Mouse (Mus musculus) kidney, postnatal 36 days (tissue): ENCODE results near the gene Ptchd4.
A peak's percentile ranks its signal among the peaks of the same experiment; 100 is the strongest.

Experiments
- DNase-seq, 2 experiments: peaks; one replicate each; pipeline ENCODE4 v3.0.0; 2021 to 2022; ENCODE audit warnings: mixed read lengths in 2 of 2

Ptchd4 gene

GRCm38 (mm10) chr17:42430380-42430779 is 114.6 kb downstream of the Ptchd4 start:
- no peak for DNase-seq

DNA sequence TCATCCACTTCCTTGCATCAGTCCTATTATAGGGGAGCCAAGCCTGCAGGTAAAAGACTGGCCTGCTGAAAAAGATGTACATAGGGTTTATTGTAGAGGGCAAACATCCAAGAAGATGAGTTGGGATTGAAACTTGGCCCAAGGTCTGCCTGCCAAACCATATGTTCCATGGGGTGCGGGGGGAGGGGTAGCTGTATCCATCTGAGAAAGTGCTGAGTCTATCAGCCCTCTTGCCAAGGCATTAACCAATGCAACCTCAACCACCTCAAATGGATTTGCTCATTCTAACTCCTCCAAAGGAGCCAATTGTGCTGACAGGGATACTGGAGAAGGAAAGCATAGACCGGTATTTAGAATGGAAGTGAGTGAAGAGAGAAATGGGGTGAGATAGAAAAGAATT is 136.5 kb downstream of the Ptchd4 start:
- no peak for DNase-seq

- DNase-seq, result peak; percentile 14 to 32
Measured at GRCm38 (mm10) chr17:42456441-42456840, 140.7 kb downstream of the Ptchd4 start.

DNA sequence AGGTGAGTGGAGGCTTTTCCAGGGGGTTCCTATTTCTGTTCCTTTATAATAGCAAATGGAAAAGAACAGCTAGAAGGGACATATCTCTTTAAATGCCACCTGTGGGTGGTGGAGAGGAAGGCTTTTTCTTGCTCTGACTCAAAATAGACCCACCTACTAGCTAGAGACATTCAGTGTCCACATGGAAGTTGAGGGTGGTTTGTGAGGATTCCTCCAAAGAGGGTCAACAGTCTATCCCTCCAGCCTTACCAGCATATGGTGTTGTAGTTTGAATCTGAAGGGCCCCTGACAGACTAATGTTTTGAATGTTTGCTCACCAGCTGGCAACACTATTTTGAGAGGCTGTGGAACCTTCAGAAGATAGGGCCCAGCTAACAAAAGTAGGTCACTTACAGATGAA is 147.0 kb downstream of the Ptchd4 start:
- no peak for DNase-seq

DNA sequence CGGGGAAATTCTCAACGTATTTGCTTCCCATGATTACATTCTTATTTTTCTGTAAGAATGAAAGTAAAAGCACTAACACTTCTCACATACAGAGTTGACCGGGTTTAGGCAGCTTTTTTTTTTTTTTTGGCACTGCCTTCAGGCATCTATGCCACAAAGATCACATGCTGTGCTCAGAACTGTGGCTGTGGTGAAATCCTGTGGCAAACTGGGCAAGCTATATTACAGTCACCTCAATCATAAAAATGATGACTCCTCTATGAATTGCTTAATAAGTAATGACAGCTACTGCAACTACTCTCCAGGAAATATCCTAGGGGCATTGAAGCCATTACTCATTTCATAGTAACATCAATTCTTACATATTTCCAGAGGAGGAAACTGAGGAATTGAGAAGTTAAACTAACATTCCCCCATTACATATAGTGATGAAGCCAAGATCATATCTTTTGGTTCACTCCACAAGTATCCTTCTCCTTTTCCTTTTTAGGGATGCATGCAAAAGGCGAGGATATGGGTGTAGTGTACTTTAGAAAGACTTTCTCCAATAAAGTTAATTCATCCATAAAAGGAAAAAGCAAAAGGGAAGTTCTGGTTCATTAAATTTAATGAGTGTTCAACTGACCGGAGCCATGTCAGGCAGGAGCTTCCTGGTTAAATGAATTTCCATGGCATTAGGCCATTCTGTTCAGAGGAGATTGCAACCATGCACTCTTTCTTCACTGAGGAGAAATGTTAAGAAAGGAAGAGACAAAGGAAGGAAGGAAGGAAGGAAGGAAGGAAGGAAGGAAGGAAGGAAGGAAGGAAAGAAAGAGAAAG is 164.6 kb downstream of the Ptchd4 start:
- peak in 1 of 2 experiments; percentile 9 for DNase-seq

- DNase-seq, result no peak
Measured at GRCm38 (mm10) chr17:42509356-42510262, 193.9 kb downstream of the Ptchd4 start.

GRCm38 (mm10) chr17:42530147-42530546 is 214.4 kb downstream of the Ptchd4 start:
- no peak for DNase-seq

DNA sequence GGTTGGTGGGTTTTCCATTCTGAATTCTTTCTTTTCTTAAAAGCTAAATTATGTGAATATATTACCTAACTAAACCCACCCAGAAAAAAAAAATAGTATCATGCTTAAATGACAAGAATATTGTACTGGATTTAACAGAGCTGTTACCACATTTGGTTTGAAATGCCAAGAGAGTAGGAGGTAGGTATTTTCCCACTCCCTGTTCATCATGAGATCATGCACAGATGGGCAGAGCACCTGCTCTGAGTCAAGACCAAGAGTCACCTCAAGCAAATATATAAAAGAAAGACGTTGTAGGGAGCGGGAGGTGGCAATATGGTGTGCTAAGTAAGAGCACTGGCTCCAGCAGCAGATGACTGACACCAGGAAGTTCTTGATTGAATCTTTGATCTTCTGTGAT is 233.8 kb downstream of the Ptchd4 start:
- DNase-seq, result no peak
